Mouse (Mus musculus) T-helper 2 cell (primary cell): ENCODE measurements at regions not wholly inside any gene's neighbourhood (a gene's known extent, or its start where the extent isn't known, plus 50 kb on each side); places are given as distances from the start of the nearest gene placed in this dataset.

Experiments used
- in situ Hi-C: fragments of 300-600 bp; cut with MboI, MseI; formaldehyde crosslinking; loops from one replicate; pipeline ENCODE4 v1.15.1; 2025; ENCODE audit warnings: high pct_unique_total_duplicates

DNA sequence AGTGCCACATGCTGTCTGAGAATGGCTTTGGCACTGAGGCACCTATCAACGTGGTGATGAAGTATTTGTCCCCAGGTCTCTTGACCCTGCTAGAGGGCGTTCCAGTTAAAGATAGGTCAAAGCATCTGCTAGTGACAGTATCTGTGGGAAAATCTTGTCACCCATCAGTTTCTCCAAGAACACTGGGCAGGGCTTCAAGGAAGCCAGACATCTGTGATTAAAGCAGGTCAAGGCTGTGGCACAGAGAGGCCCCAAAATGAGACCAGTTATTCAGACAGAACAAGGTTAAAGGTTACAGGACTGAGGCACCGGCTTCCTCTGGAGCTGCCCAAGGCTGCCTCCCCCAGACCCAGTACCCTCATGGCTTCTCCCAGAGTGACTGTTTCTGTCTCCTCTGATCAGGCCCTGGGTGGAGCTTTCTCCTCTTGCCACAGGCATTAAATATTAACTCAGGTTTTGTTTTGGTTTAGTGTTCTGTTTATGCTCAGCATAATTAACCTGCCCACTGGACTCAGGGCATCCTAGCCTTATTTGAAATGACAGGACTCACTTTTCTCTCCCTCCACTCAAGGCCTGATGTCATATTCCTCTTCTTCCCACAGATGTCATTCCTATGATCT lies 128.6 kb downstream of the Tmem17 start:
- in situ Hi-C loops, result no loop called here

DNA sequence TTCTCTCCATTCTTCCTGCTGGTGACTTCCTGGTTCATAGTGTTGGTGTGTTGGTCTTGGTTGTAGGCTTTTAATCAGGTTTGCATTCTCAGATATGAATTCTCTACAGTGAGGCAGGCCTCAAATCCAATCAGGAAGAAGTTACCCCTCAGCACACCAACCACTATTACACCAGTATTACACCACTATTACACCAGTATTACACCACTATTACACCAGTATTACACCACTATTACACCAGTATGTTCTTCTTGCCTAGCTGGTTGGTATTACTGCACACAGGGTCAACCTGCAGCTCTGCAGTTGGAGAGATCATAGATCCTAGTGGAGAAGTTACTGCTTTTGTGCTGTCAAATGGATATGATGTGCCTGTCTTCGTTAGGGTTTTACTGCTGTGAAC lies 129.6 kb downstream of the Tmem17 start:
- in situ Hi-C loops, result no loop called here

DNA sequence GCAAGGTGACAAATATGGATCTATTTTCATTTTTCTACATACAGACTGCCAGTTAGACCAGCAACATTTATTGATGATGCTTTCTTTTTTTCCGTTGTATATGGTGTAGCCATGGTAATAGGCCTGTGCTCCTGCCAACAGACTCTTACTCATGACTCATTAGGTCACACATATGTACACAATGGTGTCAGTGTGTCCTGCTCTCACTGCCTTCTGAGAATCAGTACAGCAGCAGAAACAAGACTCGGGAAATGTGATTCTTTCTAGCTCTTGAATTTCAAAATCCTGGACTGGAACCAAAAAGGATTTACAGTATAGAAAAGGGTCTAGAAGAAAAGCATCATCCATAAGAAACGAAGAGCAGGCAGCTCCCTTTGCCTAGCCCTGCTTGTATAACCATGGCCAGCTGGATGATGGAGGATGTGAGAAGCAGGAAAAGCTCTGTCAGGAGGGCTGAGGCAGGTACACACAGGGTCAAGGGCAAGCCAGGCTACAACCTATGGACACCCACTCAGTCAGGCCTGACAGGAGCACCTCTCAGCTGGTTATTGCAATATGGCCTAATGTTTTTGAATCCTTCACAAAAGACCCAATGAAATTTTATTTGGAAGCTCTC lies 132.2 kb downstream of the Tmem17 start:
- in situ Hi-C loops, result no loop called here

DNA sequence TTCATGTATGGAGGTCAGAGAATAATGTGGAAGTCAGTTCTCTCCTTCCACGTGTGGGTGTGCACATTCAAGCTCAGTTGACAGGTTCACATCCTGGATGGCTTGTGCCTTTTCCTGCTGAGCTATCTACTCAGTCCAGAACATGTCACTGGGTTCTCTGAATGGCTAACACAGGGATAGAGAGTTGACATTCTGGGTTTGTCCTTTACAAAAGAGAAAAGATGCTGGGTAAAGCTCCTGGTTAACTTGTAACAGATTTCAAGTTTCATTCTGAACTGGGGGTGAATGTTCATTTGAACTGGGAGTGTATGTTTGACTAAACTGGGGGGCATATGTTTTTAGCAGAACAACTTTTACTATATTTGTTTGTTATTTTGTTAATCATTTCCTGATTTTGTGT lies 133.0 kb downstream of the Tmem17 start:
- in situ Hi-C loops, result no loop called here

DNA sequence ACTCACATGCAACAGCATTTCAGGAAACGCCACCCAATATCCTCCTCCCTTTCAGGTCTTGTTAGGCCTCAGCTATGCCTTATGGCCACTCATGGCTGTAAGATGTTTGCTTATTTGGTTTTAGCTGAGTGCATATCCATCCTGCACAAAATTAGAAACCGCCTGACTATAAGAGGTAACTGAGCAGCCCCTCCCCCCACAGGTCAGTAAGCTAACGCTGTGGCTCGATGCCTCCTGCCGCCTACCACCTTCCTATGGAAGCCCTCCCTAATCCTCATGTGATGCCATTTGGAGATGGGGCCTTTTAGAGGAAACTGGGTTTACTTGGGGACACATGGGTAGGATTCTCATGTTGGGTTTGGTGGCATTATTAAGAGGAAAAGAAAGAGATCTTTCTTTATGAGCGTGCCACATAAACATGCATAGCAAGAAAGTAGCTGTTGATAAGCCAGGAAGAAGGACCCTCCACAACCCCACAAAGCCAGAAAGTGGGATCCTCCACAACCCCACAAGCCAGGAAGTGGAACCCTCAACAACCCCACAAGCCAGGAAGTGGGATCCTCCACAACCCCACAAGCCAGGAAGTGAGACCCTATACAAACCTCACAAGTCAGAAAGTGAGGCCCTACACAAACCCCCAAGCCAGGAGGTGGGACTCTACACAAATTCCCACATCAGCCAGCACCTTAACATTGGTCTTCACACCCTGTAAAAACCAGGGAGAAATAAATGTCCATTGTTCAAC lies 134.5 kb downstream of the Tmem17 start:
- in situ Hi-C loops, result no loop called here

DNA sequence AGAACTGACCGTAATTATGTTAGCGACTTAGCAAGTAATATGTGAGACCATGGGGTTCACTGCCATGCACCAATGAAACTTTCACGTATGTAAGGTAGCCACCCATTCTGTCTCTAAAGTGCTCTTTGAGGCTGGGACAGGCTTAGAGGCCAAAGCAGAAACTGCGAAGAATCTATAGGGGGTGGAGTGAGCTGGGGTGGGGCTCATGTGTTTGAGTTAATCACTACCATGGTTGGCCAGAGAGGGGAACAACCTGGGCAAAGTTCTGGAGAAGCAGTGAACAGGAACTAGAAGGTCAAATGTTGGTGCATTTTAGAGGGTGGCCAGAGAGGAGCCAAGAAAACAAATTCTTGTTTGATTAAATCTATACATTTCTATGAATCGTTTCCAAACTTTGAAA lies 136.4 kb downstream of the Tmem17 start:
- in situ Hi-C loops, result no loop called here

DNA sequence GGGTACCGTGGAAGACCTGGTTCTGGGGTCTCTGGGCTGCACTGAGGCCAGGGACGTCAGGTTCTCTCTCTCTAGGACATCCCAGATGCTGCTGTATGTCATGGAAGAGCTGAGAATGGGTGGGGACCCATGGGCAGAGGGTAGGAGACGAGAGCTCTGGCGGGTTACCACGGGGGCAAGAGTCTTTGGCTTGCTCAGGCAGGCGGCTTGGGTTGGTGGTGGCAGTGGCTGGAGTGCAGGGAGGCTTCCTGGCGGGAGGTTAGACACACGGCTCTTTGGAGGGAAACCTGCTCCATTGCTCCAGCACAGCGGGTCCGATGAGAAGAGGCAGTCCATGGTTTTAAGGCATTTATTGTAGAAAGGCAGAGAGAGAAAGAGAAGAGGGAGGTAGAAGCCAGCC lies 138.9 kb downstream of the Tmem17 start:
- in situ Hi-C loops, result loop anchor here (10.0 kb wide), 1 partner anchor 544 kb away; no protein-coding TSS in a partner anchor

DNA sequence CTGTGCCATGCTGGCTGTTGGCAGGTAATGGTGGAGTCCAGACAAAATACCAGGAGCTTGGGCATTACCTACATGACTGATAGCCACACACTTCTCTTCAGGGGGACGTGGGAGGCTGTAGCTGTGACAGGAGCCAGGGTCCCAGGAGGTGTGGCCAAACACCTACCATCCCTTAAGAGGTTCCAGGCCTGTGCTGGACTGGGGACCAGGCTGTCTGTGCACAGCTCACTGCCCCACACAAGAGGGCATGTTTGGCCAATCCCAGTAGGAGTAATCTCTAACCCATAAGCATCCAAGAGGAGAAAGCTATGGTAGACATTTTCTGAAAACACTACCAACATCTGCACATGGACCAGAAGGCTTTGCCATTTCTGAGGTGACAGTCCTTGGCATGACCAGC lies 139.4 kb downstream of the Tmem17 start:
- in situ Hi-C loops, result loop anchor here (10.0 kb wide), 1 partner anchor 543 kb away; no protein-coding TSS in a partner anchor

DNA sequence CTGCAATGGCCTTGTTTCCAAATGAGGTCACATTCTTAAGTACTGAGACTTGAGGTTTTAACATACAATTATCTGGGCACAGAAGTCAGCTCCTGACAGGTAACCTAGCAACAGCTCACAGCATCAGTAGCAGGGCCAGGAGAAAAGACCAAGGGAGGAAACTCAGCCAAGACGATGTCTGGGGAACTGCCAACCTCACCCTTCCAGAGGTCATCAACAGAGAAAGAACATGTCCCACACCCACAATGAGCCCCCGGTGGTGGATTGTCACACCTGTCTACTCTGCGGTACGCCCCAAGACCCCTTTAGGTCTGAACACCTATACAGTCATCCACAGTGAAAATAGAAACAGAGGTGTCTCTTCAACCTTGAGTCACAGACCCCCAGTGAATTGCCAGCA lies 140.0 kb downstream of the Tmem17 start:
- in situ Hi-C loops, result loop anchor here (10.0 kb wide), 1 partner anchor 543 kb away; no protein-coding TSS in a partner anchor

DNA sequence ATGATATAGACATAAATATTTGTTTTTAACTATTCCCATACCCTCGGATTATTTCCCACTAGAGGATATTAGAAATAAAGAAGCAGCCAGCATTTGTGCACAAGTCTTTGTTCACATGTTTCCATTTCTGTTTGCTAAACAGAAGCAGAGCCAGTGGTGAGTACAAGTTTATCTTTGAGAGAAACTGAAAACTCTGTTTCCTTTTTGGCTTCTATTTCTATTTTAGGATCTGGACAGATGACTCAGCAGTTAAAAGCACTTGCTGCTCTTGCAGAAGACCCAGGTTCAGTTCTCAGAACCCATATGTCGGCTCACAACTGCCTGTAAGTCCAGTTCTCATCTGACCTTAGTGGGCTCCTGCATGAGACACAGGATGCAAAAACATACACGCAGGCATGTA lies 141.0 kb downstream of the Tmem17 start:
- in situ Hi-C loops, result loop anchor here (10.0 kb wide), 1 partner anchor 542 kb away; no protein-coding TSS in a partner anchor

DNA sequence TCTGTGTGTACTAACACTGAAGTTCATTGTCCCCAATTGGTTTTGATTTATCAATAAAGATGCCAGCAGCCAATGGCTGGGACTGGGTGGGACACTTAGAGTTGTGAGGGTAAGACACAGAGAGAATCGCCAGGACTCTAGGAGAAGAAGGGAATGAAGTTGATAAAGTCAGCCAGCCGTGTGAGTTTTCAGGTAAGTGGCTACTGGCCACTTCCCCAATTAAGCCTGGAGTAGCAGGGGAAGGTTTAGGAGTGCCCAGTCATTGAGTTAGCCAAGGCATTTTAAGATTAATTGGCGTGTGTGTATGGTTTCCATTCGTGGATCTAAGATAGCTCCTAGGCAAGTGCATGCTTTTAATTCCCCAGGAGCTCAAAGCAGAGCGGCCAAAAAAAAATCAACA lies 141.5 kb downstream of the Tmem17 start:
- in situ Hi-C loops, result loop anchor here (10.0 kb wide), 1 partner anchor 541 kb away; no protein-coding TSS in a partner anchor

DNA sequence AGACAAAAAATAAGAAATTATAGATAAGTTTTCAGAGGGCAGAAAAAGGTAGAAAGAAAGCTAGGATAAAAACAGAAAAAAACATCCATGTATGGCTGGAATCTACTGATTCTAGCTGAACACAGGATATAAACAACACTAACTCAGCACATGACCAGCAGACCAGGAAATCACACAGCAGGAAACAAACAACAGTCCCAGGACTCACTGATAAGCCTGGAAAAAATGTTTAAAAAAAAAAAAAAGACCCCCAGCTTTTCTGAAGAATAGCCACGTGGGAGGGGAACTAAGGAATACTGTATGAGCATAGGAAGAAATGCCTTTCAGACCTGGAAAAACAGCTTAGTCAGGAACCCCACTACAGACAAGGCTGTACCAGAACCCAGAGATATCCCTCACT lies 145.7 kb downstream of the Tmem17 start:
- in situ Hi-C loops, result loop anchor here (10.0 kb wide), 1 partner anchor 537 kb away; no protein-coding TSS in a partner anchor

DNA sequence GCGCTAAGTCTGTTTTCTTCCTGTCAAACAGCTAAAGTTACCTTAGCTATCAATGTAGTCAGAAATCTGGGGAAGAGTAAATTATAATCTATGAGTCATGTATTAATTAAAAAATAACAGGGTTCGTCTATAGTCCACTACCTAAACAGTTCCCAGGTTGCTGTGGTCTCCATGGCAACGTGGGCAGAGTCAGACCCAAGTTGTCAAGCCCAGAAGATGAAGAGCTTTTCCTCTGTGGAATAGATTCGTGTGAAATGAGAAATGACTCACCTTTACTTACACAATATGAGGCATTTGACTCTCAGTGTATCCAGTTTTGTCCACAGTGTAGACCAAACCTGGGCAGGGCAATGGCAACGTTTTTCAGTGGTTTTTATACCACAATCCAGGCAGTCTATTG lies 149.2 kb downstream of the Tmem17 start:
- in situ Hi-C loops, result no loop called here

DNA sequence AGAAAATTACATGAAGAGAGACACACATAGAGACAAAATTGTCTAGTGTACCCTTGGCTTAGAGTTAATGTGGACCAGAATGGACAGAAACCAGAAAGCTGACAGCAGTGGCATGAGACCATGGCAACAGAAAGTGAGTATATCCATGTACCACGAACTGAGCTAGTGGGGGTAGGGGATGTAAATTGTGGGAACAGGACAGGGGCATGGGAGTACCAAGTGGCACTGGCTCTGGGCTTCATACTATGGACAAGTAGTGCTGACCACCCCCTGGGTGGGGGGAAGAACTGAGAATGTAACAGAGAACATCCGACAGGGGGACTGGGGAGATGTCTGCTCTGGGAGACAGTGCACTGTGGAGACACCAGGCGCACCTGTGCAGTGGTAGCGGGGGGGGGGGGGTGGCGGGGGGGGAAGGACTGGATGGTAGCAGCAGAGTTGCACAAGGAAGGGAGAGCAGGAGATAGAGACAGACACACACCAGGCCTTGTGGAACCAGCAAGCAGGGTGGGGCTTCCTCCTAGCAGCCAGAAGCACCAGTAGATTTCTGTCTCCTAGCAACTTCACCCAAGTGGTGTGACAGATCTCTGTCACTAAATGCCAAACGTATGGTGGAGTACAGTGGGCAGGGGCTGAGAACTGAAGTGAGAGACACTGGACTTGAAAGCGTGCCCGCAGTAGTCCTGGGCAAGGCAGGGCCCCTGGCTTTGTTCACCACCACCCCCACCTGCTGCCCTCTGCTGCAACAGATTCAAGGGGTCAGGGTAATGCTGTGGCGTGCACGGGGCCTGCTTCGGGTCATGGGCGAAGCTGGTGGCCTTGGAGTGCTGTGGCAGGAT lies 150.0 kb downstream of the Tmem17 start:
- in situ Hi-C loops, result no loop called here

DNA sequence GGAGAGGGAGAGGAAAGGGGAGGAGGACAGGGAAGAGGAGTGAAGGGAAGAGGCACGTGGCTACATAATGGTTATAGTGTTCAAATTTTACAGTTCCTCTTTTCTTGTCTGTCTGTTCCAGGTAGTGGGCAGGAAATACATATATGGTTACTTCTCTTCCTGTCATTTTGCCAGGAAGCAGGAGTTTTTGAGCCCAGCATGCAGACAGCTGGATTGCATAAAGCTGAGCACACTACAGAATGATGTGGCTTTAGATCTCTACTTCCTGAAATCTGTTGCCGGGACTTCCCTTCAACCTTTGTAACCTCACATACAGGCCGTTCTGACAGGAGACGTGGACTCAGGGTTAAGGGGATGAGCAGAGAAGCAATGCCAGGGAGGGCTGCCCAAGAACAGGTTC lies 154.1 kb downstream of the Tmem17 start:
- in situ Hi-C loops, result no loop called here

DNA sequence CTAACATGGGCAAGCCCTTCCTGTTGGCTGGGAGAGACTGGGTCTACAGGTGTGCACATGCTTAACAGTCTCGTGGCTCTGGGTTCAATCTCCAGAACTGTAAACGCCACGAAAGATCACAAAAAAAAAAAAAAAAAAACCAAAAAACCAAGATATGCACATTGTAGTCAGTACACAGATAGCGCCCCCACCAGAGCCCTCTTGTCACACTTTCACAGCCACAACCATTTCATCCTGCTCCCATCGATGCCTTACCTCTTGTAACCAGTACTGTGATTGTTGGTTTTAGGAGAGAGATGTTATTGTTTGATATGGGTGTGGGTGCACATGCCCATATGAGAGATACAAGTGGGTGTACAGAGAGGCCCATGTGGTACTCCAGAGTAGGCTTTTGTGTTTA lies 154.5 kb downstream of the Tmem17 start:
- in situ Hi-C loops, result no loop called here

DNA sequence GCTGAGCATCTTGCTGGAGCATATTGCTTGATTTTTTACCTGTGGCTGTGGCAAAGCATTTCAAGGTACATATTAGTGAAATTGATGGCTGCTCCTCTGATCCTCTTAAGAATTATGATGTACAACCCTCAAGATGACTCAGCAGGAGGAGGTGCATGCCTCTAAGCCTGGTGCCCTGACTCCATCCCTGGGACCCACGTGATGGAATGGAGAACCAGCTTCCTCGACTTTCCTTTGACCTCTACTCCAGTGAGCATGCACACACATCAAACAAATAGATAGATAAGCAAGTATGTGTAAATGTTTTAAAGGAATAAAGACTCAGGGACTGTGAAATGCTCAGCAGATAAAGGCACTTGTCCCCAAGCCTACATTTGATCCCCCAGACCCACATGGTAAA lies 156.3 kb downstream of the Tmem17 start:
- in situ Hi-C loops, result no loop called here

DNA sequence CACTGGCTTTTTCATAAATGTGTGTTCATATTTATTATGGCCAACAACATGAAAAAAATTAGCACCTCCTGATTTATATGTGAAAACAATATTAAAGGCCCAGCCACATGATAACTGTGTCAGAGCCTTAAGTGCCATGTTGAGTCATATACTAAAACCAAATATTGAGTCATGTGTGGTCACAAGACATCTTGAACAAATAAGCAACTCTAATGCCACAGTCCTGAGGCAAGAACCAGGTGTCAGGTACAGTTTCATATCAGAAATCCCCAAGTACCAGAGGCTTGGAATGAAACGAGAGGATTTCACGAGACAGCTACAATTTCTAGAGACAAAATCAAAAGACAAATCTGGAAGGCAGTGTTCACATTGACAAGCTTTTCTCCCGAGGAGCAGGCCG lies 157.4 kb downstream of the Tmem17 start:
- in situ Hi-C loops, result no loop called here

DNA sequence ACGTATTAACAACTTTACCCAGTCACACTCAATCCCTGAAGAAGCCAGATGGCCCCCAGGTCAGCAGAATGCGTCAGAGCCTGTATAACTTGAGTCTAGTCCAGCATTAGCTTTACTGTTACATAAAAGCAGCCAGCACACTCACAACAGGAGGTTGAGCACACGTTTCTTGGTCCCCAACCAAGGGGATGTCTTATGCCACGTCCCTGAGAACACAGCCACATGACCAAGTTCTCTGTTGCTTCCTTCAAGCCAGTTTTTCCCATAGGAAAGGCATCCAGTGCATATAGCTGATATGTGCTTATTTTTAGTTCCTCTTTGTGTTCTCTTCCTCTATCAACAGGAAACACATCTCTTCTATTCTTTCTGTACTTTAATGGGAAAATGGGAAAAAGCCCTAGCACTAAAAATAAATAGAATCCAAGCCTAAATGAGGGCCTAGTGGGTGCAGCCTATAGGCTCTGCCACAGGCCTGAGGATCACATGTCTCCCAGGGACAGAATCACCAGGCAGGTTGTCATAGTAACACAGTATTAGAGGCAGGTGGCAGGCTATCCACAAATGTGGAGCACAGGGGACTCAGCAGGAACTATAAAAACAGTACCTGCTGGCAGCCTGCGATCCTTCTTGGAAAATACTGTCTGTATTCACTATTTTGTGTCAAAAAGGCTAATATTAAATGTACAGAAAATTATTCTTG lies 160.1 kb downstream of the Tmem17 start:
- in situ Hi-C loops, result no loop called here

DNA sequence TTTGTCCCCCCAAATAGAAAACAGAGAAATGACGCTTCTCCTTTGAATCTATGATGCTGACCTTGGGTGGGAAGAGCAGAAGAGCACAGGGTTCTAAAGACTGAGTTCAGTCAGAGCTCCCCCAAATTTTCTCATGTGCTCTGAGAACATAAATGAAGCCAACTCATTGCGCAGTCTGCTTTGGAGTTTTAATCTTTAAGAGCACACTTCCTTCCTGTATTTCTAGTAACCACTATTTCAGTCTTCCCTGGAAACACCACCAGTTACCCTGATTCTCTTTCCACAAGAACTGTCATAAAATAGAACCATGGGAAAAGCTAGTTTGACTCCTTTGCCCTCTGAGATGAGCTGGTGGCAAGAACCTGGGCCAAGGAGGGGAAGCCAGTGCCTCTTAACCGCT lies 163.2 kb downstream of the Tmem17 start:
- in situ Hi-C loops, result no loop called here

DNA sequence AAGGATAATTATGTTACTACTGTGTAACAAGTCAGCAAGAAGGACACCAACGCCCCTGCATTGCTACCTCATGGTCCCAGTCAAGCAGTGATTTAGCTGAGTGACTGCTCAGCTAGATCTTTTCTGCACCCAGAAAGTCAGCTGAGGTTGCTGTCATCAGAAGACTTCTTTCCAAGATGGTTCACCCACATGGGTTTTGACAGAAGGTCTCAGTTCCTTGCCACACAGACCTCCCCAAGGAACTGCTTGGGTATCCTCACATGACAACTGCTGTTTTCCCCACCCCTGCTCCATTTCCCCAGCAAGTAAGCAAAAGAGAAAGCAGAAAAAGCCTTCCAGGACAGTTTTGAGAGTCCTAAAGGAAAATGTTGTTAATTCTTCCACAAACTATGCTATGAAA lies 163.9 kb downstream of the Tmem17 start:
- in situ Hi-C loops, result no loop called here
